Mouse (Mus musculus) mouse trophoblast stem cell (cell line): ENCODE measurements around the gene Pde10a.

Experiments
- in situ Hi-C, 2 experiments: fragments of 300-500 bp; cut with MseI, MboI; formaldehyde crosslinking; loops; 2 replicates in 1 of 2; 3 replicates in 1 of 2; pipeline ENCODE4 v1.15.1; 2025

Gene Pde10a

DNA sequence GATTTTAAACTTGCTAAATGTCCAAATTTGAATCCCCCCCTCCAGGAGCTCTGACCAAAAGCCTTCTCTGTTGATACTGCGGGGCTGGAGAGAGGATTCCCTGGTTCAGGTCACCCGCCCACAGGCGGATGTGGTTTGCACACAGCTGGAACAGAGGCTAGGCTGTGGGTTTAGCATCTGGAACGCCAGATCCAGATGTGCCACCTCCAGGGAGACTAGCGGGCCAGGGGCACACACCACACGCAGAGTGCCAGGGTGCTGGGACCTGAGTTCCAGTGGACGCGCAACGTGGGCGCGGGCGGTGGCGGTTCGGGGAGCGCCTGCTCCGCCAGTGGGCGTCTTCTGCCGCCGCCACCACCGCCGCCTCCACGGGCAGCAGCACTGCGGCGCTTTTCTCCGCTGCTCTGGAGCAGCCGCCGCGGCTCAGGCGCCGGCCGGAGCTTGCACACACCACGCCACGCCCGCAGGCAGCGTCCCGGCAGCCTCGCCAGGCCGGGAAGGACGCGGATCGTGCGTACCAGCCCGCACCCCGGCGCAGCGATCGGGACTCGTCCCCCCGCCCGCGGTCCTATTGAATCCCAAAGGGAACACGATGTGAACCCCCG lies 275.4 kb downstream of the Pde10a start:
- in situ Hi-C loops = no loop called here

DNA sequence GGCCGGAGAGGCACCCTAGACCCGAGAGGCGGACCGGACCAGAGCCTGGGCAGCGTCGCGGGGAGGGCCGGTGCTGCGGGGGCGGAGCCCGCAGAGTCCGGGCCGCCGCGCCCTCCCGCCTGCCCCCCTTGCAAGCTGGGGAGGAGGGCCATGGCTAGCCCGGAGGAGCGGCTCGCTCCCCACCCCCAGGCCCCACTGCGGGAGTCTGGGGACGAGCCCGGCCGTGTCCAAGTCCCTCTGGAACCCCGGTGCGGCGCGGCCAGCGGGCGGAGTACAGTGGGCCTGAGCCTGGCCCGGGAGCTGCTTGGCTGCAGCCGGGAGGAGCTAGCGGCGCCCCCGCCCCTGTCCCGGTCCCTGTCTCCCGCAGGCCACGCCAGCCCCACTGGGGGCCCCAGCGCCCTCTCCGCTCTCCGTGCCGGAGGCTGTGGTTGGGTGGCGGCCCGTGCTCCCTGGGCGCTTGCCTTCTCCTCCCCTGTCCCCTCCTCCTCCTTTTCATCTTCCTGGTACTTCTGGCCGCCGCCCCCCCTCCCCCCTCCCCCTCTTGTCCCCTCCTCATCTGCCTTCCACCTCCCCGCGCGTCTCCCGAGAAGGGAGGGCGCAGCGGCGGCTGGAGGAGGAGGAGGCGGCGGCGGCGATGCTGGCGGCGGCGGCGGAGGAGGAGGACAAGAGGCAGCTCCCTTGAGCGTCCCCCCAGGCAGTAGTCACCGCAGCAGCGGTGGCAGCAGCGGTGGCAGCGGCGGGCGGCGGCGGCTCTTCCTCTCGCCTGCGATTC lies 276.1 kb downstream of the Pde10a start:
- in situ Hi-C loops = no loop called here

DNA sequence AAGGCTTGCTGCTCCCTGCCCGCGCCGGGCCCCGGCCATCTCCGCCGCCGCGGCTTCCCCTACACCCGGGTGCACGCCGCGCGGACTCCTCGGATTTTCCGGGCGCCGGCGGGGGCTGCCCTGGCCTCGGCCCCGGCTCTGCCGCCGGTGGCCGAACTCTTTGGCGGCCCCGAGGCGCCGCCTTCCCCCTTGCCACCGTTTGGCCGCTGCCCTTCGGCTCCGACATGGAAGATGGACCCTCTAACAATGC lies 276.6 kb downstream of the Pde10a start:
- in situ Hi-C loops = no loop called here

DNA sequence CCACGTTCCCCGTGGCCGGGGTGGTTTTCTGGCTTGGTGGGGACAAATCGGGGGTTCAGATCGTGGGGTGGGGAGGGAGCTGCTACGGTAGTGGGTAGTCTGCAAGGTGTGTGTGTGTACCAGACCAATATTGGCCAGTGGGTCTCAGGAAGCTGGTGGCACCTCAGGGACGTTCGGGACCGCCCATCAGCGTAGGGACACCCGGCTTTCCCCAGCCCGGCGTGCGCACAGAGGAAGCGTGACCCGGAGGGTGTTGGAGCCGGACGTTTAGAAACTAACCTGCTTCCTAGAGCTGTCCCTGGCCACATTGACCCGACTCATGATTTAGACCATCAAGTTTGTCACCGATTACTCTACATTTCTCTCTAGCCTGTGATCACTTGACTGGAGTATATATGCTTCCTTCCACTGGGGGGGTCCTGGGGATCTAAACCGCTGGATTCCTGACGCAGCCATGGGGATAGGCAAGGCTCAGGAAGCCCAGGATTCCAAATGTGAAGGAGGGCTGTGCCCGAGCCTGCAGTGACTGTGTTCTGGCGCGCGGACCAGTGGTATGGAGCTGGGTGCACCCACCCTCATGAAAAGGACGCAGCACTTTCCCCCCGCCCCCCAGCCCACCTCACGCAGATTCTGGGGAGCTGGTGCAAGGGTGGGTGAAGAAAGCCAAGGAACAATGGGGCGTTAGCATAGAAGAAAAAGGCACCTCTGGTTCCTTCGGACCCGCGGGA lies 277.2 kb downstream of the Pde10a start:
- in situ Hi-C loops = no loop called here

DNA sequence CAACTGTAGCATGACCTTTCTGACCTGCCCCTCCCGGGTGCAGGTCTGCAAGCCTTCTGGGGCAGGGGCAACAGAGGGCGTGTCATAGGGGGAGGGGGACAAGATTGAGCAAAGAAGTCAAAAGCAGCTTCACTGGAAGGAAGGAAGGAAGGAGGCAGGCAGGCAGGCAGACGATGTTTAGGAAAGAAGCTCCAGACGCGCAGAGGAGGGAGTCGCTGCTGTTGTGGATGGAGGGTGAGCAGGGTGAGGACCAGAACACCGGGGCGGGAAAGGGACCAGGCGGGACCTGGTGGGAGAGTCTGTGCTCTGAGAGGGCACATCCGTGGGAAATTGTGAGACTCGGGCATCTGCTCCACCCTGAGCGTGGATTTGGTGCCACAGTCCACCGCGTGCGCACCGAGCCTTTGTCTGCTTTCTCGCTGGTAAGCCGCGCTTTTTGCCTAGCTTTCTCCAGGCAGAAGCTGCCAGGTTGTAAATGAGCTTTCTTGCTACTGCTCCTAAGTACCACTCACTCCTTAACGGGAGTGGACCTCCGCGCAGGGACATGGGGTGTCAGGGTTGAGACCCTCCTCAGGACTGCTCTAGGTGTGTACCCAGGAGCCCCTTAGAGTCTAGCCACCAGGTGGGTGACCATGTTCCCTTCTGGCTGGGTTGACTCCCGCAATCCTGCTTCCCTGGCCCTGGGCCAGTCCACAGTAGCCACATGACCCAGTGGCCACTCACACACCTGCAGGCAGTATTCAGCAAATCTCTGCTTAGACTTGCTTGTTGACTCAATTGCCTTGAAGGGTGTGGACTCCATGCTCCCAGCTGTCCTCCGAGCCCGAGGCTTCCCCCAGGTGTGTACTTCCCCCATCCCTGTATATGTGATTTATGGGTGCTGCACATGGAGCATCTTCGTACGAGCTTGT lies 278.0 kb downstream of the Pde10a start:
- in situ Hi-C loops = no loop called here

DNA sequence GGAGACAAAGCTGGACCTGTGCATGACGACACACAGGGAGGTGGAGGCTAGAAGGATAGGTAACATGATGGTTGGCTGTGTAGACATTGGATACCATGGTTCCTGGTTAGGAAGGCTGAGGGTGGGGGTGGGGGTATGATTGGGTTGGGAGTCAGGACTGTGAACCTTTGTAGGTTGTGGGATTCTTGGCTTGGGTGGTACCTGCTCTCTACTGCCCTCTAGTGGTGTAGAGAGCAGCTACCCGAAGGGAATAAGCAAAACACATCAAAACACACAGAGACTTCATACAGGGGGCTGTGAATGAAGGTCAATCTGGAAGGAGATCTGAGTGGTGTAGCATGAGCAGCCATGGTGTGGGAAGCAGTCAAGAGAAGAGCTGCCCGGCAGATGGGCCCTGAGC lies 282.2 kb downstream of the Pde10a start:
- in situ Hi-C loops = no loop called here

DNA sequence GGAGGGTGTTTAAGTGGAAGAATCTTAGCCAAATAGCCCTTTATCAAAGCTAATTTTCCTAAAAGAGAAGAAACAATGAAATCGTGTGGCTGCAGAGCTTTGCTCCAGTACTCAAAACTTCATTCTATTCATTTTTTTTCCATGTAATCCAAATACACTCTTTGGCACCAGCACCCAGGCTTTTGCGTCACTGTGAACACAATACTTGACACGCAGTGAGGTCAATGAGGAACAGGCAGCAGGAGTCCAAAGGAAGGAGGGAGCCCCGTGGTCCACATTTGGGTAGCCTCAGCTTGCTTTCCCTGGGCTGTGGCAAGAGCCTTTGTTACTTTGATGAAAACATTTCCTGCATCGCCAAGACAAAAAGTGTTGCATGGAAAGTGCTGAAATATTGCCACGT lies 284.6 kb downstream of the Pde10a start:
- in situ Hi-C loops = no loop called here

DNA sequence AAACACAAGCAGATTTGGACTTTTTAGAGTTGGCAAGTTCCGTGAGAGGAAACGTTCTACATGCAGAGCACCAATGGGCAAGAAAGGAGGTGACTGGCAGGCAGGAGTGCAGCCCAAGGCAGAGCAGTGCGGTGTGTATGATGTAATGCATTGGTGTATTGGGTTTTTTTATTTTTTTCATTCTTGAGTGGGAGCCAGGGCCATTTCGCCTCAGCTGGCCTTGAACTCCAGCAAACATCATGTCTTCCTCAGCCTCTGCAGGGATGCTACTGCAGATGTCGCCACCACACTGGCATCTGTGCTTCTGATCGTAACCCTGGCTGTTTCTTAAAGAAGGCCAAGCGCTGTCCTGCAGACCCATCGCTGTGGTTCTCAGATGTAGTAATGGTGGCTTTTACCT lies 285.0 kb downstream of the Pde10a start:
- in situ Hi-C loops = no loop called here

DNA sequence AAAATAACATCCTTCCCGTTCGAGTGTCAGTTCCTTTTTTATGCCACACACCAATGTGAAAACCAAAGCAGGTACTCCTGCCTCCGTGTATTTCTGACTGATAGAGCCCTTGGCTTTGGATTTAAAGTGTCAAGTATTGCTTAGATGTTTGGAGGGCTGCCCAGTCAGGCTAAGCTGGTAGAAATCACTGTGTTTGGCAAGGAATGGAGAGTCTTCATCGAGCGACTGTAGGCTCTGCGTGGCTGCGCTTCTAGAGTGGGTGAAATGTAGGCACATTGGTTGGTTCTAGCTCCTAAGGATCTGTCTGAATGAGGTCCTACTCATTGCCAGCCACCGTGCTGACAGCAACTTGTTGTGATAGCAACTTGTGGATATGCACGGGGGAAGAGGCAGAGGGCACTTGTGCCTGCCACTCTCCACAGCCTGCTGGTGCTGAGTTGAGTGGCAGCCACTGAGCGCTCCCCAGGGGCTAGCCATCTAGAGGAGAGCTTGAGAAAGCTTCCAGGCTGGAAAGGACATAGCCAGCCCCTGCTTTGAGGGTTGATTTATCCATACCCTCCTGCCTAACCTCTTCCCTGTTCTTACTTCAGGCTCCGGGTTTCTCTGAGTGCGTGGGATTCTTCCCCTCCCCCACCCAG lies 287.2 kb downstream of the Pde10a start:
- in situ Hi-C loops = no loop called here

DNA sequence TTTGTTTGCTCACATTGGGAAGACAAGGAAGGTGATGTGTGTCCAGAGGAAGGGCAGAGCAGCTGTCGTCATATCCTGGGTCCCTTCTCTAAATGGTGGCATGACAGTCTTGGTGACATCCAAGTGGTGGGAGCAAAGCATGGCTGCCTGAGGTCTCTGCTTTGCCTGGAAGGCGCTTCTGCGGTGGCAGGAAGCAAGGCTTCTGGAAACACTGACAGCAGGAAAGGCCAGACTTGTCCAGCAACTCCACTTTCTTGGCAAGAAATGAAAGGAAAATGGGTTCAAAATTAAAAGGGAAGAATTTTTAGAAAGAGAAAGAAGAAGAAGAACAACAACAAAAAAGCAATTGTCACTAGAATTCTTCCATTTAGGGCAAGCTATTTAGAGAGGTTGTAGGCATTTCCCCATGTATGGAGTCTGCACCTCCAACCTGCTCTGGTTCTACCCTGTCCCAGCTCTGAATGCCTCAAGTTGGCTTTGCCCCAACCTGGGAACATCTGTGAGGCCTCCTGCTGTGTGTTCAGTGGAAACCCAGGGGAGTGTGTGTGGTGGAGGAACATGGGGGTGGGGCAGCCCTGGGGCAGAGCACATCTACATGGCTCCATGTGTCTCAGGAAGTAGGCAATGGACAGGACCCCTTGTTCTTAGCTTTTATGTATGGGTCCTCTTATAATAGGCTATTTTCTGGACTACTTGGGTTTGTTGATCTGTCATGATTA lies 288.8 kb downstream of the Pde10a start:
- in situ Hi-C loops = no loop called here

DNA sequence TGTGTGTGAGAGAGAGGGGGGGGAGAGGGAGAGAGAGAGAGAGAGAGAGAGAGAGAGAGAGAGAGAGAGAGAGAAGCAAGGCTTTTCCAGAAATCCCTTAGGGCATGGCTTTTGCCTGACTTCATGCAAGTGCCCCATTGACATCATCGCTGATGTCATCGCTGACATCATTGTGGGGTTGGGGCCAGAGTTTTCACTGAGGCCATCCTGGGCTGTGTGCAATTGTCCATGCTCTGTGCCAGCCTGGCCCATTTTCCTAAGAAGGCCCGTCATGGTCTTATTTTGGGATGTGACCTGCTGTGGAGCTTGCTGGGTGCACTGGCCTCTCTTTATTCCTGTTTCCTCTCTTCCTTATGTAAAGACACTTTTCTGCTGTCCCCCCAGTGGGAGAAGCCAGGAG lies 290.2 kb downstream of the Pde10a start:
- in situ Hi-C loops = no loop called here

DNA sequence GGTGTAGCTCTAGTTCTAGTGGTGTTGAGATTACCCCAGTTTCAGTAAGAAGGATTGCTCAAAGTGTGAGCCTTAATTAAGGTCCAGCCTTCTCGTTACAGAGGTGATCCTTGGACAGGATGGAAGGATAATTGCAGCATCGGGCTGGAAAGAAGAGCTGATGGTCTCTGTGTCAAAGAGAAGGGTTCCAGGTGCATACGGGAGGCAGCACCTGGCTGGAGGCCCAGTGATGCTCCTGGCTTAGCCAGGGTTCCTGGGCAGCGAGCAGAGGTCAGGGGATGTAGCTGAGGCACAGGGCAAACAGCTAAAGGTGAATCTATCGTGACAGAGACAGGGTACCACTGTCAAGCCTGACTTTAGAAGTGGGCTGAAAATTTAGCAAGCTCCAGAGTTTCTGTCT lies 290.7 kb downstream of the Pde10a start:
- in situ Hi-C loops = no loop called here

DNA sequence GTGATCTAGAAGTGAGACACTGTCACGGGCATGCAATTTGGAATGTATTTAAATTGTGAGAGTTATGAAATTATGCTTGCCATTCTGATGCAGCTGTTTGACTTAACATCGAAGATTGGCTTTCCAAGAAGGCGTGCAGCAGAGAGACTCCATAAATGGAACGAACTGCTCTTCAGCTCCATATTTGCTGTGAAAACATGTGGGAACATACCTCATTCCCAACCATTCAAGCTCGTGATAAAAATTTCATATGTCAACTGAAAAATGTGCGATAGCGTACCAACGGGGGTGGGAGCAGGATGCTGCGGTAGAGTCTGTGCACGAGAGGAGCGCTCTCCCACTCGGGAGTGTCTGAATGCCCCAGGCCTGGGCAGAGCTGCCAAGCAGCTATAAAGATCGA lies 293.5 kb downstream of the Pde10a start:
- in situ Hi-C loops = no loop called here

DNA sequence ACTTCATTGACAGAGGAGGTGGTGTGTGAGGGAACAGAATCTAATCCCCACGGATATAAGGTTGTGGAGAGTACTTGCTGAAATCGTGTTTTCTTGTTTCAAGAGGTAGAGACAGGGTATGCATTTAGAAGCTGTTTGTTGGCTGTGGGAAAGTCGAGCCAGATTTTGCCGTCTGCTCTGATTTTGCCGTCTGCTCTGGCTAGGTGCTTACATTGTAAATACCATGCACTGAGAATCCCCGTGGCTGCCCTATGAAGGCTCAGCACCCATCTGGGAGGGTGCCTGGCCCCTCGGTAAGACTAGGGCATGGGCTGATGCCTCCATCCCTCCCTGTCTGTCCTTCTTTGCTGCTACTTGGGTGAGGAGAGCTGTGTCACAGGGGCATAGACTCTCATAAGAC lies 298.4 kb downstream of the Pde10a start:
- in situ Hi-C loops = no loop called here

DNA sequence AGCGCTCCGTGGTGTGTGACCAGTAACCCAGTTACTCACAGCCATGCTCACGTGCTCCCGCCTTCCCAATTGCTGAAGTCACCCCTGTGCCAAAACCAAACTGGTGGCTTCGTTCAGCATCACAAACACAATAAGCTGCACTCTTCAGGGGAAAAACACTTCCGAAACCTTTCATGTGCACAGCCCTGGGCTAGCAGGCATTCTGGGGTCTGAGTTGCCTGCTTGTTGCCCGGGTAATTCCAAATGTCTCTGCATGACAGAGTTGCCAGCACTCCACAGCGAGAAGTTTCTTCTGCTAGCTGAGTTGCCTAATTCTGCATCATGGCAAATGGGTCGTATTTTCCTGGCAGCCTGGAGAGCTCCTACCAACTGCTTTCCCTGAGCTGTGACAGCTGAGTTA lies 302.0 kb downstream of the Pde10a start:
- in situ Hi-C loops = no loop called here

DNA sequence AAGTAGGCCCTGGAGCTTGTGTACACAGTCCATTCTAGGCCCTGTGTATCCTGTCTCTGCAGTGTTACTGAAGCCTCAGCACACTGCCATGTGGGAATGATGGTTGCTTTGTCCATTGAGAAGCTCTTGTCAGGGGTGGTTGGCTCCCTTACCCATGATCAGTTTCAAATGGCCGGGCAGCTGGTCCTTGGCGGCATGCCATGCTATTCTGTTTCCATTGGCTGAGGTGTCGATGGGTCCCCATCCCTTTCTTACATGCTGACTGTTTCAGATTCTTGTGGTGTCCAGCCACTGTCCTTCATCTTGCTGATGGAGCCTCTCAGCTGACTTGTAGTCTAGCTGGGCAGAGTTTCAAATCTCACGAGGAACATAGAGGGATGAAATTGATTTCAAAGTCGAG lies 305.8 kb downstream of the Pde10a start:
- in situ Hi-C loops = no loop called here

DNA sequence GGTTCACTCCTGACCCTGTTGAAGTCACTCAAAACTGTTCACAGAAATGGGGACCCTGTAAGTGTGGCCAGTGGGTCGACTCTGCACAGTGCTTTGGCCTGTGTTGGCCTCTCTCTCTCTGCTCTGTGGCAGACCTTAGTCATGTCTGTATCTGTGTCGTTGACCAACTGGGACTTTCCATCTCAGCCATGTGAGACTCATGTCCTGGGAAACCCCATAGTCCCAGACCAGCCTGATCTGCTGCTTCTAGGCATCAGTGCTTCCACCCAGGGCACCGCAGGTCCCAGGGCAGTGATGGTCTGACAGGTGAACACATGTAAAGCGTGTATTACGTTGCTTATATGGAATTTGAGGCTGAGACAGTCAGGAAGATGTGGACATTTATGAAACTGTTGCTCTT lies 311.1 kb downstream of the Pde10a start:
- in situ Hi-C loops = no loop called here

DNA sequence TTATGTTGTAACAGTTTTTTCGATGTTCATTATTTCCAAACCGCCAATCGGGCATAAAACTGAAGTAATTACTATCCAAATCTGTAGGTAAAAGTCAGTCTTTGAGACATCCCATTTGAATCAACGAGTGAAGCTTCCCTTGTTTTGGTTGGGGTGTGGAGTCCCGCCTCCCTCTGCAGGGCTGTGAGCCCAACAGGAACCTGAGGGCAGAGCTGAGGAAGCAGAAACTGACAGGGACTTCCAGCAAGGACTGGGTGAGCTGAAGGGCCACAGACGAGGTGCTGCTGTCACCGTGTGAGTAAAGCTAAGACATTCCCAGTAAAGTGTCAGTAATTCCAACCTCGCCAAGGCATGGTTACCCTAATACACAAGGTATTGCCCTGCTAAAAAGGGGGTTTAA lies 313.1 kb downstream of the Pde10a start:
- in situ Hi-C loops = no loop called here

DNA sequence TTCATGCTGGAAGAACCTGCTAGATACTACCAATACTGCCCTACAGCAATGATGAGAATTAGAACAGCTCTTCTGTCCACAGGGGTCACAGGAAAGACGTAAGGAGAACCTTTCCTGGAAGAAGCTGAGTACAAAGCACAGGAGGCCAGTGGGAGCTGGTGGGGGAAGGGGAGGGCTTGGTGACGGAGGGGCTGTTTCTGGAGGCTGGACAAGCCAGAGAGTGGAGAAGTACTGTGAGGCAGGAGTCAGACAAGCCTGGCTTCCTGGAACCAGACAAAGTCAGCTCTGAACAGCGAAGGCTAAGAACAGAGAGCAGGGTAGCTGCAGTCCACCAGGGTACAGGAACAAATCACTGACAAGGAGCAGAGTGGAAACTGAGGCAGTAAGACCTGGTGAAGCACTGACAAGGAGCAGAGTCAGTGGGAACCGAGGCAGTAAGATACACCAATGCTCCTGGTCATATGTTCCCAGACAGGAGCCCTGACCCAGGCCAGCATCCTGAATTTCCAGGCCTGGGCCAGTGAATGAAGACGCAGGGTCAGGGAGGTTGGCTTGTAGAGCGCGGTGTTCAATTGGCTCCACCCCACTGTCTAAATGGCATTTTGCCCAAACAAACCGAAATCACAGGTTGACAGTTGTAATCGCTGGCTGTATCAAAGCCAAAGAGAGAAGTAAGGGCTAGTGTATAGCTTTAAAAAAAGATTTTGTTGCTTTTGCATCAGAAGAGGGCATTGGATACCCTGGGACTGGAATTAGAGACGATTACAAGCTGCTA lies 314.3 kb downstream of the Pde10a start:
- in situ Hi-C loops = no loop called here

DNA sequence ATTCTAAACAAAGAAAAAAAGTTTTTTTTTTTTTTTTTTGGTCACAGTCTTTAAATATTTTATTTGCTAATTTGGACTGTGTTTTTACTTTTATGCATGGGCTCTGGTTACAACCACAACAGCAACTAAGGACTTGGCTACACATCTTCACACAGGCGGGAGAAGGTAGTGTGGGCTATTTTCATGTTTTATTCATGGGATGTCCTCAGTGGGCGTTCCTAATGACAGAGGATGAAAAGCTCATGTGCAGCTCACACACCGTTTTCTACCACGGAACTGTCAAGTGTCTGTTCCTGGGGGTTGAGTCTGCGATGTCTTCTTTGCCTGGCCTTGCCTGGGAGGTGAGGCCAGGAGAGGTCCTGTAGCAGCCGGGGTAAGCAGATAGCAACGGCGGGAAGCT lies 315.9 kb downstream of the Pde10a start:
- in situ Hi-C loops = no loop called here
